Mouse (Mus musculus) 3T3-L1 (cell line): ENCODE measurements around the gene Trir.

ENCODE experiments used
- DNase-seq: peaks from one replicate; pipeline ENCODE4 v3.0.0-alpha.2; 2015; ENCODE audit warnings: low read depth, low spot score

The Trir gene

DNA sequence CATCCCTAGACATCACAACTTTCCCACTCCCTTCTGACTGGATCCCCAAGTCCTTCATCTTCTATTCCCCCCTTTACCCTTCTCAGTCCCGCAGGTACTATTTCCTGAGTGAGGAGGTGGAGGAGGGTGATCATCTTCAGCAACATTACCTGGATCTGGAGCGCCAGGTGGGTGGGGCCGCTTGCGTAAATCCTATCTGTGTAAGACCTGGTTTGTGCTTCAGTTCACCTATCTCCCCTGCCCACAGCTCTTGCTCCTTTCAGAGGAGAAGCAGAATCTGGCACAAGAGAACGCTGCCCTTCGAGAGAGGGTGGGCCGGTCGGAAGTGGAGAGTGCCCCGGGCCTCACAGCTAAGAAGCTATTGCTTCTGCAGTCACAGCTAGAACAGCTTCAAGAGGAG, 32.2 kb upstream of the Trir start:
- no peak for DNase-seq

DNA sequence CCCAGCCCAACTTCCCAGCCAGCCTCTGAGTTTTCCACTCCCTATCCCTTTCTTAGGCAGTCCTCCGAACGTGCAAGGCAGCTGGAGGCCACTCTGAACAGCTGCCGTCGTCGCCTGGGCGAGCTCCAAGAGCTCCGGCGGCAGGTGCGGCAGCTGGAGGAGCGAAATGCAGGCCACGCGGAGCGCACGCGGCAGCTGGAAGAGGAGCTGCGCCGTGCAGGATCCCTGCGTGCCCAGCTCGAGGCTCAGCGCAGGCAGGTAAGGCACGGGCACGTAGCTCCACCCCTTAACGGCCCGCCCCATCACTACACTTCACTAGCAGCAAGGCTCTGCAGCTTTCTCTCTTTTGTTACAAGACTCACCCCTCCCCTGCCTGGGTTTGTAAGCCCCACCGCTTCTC, 30.9 kb upstream of the Trir start:
- no peak for DNase-seq

DNA sequence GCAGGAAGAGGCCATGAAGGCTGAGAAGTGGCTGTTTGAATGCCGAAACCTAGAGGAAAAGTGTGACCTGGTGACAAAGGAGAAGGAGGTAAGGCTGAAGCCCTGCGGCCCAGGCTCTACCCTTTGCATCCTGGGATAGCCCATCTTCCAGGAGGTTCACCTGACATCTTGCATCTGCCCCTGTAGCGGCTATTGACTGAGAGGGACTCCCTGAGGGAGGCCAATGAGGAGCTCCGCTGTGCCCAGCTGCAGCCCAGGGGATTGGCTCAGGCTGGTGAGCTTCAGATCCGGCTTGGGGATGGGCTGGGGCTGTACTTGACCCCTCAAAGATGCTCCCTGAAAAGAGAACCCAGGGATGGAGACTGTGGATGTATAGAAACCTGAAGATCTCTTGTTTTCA, 29.6 kb upstream of the Trir start:
- no peak for DNase-seq

DNA sequence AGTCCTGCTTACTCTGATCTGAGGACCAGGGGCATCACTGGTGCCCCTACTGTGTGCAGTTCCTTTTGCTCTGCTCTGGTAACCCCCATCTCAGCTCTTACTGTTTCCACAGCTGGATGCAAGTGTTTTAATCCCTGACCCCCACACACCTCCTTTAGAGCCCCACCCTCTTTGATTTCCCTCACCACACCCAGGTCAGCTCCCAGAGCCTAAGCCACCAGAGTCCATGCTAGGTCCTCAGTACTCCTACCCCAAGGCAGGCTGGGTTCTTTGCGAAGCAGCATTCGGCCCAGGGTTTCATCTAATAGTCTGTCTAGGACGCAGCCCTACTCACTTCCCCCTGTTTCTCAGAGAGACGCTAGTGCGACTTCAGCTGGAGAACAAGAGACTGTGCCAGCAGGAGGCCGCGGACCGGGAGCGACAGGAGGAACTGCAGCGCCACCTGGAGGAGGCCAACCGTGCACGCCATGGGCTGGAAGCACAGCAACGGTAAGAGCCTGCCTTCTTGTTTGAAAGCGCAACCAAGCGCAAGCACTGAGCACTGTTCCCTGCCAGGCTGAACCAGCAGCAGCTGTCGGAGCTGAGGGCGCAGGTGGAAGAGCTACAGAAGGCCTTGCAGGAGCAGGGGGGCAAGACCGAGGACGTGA, 28.9 kb upstream of the Trir start:
- DNase-seq, result peak; percentile 94

DNA sequence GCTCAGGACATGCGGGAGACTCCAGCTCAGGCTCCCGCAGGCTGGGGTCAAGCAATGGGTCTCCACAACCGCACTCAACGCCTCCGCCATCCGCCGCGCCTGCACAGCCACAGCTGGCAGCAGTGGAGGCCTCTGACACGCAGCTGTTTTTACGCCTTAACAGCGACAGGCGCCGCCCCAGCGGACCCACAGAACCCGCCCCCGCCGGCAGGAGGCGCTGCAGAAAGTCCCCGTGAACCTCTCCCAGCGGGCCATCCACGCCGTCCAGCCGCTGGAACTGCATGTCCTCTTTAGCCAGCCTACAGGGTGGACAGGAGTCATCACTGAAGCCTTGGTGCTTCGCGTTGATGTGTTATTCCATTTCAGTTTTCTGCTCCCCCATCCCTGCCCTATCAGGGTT, 18.9 kb upstream of the Trir start:
- DNase-seq, result no peak

DNA sequence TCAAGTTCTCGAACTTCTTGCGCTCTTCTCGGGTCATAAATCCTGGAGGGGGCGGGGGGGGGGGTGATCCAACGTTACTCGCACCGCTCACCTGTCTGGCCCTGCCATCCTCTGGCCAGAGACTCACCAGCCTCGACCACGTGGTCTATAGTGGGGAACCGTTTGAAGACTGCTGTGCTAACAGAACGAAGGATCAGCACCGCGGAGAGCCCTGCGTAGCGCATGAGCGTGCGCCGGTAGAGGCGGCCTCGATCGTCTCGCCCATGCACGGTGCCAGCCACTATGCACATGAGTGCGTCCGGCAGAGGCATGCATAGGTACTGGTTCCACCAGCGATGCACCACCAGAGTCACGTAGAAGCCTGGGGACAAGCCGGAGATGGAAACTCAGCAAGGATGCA, 15.4 kb upstream of the Trir start:
- no peak for DNase-seq

DNA sequence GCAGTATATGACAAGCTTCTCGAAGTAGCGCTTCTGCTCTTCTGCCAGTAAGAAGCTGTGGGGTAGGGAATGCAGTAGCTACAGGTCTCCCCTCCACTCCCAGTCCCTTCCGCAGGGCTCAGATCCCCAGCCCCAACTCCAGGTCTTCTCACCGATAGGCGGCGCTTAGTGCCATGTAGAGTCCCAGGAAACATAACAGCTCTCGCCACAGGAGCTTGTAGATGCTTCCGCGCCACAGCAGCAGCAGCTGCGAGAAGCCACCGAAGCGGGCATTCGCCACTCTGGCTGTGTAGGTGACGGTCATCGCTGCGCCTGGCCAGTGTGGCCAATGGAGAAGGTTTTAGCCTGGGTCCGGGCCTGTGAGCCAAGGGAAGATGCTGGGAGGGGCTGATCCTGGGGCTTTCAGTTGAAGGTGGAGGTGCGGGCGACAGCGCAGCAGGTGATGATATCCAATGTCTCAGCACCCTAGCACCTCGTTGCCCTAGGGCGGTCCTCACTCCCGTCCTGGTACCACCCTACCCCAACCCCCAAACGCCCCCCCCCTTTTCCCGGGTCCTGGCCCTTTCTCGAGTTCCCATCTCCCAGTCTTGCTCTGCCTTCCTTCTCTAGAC, 13.3 kb upstream of the Trir start:
- DNase-seq, result no peak

DNA sequence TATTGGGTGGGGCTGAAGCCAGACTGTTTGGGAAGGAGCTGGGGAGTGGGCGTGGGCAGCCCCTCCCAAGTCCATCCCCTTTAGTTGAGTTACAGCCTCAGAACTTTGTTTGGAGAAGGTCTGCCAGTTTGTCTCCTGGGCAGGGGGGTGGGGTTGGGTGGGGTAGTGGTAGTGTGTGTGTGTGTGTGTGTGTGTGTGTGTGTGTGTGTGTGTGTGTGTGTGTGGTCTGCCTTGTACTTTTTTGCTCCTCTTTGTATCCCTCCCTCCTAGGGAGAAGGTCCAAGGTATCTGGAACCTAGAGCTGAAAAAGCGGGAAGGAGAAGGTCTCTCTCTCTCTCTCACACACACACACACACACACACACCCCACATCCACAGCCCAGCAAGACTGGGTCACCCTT, 12.2 kb upstream of the Trir start, which contains the start of gene Best2:
Gene Best2, minus strand, starts transcription at position 101 of the 400 bp plus-strand sequence.
- DNase-seq, result no peak

DNA sequence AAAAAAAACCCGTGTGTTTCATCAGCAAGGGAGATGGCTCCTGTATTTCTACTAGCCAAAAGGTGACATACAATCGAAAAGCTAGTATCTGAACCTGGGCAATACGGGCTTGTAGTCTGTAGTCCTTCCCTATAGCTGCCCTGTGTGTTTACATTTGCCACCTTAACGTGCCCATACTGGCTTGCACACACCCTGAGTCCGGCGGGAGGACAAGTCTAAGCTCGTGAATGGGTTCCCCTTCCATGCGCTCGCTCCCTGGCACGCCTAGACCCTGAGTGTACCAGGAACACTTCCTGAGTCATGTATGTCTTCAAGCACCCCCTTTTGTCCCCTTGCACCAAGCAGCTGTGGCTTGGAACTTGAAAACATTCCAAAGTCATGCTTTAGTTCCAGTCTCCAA, 9.9 kb upstream of the Trir start:
- DNase-seq, result no peak

DNA sequence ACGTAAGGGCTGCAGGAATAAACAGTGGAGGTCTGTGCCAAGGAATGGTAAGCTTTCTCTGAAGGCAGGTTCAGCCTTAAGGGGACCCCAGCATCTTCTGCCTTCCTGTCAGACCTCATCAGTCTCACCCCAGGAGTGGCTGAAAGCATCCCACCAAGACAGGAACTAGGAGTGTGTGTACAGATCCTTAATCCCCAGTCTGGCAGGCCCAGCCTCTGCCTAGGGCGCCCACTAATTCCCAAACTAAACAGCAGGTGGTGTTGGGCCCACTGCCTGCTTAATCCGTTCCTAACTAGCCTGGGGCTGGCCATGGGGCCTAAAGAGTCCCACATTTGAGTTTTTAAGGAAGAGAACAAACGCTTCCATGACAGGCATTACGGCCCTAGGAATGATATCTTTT, 9.4 kb upstream of the Trir start:
- no peak for DNase-seq

DNA sequence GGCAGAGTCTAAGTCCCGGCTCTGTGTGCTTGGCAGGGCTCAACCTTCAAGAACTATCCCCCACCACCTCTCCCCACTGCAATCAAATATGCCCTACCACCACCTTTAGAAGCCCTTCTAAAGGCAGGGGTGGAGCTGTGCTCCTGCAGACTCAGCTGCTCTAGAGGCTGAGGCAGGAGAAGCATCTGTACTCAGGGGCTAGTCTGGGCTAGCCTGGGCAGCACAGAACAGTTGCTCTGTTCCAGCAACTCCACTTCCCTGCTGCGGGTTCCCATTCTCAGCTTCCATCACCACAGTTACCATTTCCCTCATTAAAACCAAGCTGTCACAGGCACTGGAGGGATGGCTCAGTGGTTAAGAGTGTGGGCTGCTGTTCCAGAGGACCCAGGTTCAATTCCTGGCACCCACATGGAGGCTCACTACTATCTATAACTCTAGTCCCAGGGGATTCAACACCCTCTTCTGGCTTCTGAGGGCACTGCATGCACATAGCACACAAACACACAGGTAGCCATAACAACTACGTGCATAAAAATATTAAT, 5.0 kb upstream of the Trir start:
- DNase-seq, result no peak

DNA sequence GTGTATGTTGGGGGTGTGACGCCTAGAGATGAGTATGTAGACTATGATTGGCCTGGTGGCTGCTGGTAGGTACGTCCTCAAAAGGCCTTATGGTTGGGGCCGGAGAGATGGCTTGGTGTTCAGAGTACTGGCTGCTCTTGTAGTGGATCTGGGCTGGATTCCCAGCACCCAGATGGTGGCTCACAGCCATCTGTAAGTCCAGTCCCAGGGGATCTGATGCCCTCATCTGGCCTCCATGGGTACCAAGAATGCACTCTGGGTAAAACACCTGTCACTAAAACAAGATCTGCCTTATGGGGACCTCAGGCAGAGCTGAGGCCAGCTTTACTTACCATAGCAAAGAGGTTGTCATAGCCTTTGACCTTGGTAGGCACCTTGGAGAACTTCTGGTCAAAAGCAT, 2.8 kb upstream of the Trir start:
- DNase-seq, result no peak

DNA sequence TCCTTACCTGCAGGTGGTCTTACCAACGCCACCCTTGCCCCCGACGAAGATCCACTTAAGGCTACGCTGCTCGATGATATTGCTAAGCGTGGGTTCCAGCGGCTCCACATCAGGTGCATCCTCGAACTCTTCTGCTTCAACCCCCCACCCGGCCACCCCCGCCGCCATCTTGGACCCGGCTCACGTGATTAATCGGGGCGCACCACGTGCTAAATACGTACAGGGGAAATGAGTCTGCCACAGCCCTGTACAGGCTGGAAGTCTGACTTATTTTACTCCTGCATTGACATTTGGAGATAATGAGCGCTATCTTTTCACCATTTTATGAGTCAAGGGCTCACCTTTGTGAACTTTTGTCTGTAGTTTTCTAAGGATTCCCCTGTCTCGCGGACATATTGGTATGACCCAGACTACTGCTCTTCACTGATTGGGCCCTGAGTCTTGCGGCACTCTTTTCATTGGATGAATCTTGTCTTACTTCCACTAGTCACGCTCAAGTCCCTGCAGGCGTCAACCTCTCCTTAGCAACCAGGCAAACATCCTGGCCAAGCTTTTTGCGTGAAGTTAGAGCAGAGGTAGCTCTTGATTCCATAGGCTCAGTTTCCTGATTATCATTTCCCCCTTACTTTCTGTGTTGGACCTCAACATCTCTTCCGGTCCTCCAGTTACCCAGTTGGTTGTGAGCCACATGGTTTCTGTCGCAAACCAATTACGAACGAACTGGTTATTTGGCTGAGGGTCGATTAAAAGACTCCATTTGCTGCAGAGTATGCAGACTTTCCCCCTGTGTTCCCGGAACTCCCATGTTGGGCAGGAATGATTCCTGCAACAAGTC, 1.3 kb upstream of the Trir start, which contains the start of gene Asna1:
Gene Asna1, minus strand, starts transcription at position 184 of the 835 bp plus-strand sequence.
- peak; percentile 99 for DNase-seq

DNA sequence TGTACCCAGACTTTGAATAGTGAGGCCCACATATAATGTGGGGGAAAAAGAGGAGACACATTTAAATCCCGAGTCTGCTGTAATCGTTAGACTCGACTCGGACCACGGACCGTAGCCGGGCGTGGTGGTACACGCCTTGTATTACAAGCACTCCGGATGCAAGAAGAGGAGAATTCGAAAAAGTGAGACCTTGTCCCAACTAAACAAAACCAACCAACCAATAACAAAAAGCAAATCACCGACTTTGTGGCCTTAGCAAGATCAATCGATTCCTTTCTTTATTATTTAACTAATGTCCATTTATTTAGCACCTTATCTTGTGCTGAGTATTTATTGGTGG, 863 bp downstream of the Trir start:
- peak; percentile 48 for DNase-seq

DNA sequence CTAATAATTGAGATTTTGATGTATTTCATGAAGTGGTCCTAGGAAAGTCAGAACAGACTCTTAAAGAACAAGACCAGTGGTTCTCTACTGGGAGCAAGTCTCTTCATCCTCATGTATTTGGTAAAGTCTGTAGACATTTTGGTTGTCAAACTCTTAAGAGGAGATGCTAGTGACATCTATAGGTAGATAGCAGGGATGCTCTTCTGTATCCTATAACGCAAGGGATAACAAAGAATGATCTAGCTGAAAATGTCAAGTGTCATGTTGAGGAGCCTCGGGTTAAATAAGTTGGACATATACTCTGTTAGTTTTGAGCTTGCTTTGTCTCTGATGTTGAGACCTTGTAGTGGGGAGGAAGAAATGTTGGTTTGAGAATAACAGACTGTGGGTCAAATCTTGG, 1.3 kb downstream of the Trir start:
- peak; percentile 52 for DNase-seq

DNA sequence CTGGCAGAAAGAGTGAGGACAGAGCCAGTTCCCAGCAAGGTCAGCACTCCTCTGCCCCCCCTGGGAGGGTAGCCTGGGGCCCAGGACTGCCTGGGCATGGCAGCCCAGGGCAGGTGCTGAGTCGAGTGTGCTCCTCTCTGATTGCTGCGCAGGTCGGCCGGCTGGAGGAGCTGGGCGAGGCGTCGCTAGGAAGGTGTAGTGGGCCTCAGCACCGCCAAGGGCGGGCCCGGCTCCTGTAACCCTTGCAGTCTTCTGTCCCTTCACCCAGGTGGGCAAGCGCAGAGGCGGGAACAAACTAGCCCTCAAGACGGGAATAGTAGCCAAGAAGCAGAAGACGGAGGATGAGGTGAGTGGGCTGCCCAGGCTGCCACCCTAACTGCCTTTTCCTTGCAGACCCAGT, 2.6 kb downstream of the Trir start:
- DNase-seq, result no peak

DNA sequence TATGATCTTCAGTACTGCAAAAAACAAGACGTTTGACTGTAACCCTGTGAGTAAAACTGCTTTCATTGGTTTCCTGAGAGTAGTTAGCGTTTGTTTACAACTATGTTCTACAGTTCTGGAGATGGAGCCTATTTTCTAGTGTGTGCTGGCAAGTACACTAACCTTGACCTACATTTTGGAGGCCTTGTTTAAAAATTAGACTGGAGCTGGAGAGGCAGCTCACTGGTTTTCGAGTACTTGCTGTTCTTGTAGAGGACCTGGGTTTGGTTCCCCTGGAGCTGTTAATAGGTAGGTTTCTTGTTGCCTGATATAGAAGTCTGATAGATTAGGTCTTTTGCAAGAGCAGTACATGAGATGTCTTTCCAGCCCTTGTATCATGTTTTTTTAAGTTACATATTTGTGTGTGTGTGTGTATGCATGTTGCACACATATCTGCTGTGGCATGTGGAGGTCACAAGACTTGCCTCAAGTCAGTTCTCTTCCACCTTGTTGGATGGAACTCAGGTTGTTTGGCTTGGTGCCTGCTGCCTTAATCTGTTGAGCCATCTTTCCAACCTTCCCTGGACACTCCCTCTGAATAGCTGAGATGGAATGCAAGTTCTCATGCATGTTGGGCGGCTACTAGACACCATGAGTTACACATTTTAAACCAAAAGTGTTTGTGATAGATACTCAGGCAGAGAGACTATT, 6.1 kb downstream of the Trir start:
- DNase-seq, result peak; percentile 50

DNA sequence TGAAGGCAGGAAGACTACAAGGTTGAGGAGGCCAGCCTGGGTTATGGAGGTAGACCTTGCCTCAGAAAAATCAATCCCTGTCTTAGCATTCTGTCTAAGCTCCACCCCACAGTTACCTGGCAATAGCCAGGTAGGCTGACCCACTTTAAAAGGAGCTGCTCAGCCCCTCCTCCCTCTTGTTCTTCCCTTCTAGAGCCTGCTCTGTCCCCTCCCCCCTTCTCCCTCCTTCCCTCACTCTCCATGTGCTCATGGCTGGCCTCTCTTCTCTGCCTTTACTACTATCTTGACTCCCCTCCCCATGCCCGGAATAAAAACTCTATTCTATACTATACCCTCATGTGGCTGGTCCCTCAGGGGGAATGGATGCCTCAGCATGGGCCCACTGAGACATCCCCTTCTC, 7.2 kb downstream of the Trir start:
- DNase-seq, result no peak

DNA sequence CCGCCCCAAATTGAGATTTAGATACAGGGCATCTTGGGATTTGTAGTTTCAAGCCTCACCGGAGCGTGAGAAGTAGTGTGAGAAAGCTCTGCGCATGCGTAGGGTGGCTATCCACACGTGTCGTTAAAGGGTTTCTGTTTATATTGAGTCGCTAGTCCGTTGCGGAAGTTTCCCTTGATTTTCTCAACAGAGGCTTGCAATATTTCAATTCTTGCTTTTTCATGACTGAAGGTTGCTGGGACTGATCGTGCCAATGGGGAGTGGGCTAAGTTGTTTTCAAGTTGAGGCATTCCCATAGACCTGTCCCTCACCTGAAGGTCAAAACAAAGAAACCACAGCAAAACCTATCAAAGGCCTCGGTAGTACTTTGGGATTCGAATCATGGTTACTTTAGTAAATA, 8.1 kb downstream of the Trir start:
- DNase-seq, result no peak

DNA sequence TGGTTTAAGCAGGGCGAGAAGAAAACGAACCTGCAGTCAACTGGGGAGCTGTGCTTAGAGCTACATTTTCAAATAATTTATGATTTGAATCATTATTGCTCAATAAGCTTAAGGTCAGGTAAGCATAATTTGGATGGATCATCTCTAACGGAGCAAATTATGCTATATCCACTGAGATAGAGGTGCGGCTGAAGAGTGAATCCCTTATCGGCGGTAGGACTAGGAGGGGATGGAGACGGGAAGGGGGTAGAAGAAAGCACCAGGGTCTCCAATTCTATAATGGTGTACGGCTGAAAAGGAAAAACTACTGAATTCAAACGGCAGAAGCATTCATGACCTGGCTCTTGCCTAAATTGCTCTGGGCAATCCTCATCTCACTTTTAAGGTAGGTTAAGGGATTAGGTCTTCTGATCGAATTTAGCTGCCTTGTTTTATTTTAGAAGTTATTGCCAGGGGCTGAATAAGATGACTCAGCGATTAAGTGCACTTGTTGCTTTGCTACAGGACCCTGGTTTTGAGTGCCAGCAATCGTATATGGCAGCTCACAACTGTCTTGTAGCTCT, 8.6 kb downstream of the Trir start:
- DNase-seq, result no peak

DNA sequence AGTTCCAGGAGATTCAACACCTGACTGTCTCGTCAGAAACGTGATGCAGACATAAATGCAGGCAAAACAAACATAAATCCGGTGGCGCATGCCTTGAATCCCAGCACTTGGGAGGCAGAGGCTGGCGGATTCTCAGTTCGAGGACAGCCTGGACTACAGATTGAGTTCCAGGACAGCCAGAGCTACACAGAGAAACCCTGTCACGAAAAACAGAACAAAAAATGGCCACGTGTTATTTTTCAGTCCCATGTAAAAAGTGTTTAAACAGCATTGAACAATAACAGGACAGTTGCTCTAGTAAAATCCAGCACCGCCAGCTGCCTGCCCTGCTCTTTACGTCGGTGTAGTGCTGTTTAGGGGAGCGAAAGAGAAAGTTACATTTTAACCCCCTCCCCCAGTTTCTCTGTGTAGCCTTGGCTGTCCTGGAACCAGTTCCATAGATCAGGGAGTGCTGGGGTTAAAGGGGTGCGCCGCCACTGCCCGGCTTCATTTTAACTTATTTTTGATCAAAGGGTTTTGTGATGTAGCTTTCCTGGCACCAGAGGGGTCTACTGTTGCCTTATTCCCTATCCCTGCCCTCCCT, 9.2 kb downstream of the Trir start:
- DNase-seq, result peak; percentile 74

DNA sequence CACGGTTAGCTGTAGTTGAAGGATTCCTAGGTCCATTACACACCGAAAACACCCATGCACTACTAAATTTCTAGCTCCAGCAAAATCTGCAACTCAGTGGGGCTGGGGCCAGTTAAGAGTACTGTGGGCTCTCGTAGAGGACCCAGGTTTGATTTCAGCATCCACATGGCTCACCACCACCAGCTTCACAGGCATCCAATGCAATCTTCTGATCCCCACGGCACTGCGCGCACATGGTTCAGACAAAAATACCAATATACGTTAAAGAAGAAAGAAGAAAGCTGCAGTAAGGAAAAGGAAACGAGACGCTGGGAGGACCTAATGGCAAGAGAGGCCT, 9.7 kb downstream of the Trir start:
- no peak for DNase-seq
